Mouse (Mus musculus): ENCODE results near the gene Dcst1.

DNA sequence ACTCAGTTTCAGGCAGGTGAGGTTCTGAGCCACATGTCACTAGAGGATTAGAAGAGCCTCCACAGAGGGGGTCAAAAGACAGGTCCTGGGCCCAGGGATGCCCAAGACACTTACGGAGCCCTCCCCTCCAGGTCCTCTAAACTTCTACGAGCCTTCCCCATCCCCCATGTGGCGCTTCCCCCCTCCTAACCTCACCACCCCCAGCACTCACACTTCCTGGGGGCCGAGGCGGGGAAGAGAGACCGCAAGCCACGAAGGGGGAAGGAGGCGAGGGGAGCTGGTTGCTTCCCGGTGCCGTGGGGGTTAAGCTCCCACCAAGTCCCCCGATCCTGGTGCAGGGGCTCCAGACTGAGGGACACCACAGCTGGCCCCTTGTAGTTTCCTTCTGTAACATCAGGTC lies 20.4 kb upstream of the Dcst1 start:
- TF ChIP-seq GATA1 (IDR thresholded peaks at IDR 0.05; ENCODE audit: low read length) (no peak), TAL1 (IDR thresholded peaks at IDR 0.05; ENCODE audit: low read length) (no peak)
